Mouse (Mus musculus) lung, adult 18-20 months (tissue): Measurements from ENCODE around the gene Gm9821.

Experiments
- DNase-seq, 2 experiments: peaks; one replicate each; pipeline ENCODE4 v3.0.0; 2022; ENCODE audit warnings: mixed read lengths in 2 of 2

Gm9821 gene

DNA sequence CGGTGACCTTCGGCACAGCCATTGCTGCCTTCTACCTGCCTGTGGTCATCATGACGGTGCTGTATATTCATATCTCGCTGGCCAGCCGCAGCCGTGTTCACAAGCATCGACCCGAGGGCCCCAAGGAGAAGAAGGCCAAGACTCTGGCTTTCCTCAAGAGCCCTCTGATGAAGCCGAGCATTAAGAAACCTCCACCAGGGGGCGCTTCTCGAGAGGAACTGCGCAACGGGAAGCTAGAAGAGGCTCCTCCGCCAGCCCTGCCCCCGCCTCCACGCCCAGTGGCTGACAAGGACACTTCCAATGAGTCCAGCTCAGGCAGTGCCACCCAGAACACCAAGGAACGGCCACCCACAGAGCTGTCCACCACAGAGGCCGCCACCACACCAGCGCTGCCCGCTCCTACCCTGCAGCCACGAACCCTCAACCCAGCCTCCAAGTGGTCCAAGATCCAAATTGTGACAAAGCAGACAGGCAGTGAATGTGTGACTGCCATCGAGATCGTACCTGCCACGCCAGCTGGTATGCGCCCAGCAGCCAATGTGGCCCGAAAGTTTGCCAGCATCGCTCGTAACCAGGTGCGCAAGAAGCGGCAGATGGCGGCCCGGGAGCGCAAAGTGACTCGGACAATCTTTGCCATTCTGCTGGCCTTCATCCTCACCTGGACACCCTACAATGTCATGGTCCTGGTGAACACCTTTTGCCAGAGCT, 17.5 kb upstream of the Gm9821 start:
- peak; percentile 75 to 86 for DNase-seq

DNA sequence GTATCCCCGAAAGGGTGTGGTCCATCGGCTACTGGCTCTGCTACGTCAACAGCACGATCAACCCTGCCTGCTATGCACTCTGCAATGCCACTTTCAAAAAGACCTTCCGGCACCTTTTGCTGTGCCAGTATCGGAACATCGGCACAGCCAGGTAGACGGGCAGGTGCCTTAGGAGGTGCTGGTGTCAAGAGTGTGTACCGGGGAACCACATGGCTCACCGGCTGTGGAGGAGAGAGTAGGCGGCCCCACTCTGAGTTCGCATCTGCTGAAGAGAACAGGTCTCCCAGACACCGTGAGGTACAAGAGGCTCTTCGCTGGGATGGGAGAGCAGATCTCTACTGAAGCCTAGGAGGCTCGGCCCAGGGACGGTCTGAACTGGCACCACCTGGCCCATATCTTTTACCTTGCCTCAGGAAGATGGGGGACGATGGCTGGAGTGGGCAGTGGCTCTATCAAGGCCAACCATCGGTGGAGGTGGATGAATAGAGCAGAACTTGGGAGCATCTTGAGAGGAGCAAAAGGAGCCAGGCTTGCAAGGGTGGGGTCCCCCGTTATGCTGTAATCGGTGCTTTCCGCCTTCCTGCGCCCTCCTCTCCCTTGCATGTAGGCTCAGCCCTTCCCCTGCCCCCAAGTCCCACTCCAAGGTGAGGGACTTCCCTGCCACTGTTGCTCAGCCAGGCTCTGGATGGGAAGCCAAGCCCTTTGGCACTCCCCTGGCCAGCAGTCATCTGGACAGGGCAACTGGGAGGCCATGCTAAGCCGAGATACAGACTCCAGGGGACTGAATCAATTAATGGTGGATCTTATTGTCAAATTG, 16.8 kb upstream of the Gm9821 start:
- no peak for DNase-seq

DNA sequence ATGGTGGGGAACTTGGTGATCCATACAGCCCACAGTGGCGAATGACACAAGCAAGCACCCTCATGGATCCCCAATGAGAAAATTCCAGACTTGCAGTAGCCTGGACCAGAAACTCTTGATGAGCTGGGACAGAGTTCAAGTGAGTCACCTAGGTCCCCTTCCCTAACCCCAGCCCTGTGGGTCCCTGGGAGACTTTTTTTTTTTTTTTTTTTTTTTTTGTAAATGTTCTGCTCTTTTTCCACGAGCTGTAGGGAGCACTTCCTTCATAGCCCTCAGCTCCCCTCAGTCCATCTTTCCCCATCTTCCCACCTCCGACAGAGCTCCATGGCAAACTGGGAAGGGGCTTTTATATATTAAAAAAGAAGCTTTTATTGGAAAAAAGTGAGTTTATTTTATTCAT, 16.0 kb upstream of the Gm9821 start:
- no peak for DNase-seq

DNA sequence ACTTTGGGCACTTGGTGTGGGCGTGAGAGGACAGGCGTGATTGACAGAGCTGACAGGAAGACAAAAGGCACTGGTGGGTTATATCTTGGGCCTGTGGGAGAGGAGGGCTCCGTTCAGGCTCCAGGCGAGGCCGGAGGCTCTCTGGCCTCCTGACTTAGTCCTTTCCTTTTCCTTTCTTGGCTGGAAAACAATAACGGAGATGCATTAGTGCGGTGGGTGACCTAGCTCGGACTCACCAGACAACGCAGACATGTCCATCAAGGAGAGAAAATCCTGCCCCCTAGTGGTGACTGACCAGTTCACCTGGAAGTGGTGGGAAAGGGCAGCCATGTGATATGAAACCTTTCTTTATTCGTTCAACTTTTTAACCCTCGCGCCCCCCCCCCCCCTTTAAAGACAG, 15.6 kb upstream of the Gm9821 start:
- DNase-seq: peak in 1 of 2 experiments; percentile 71

DNA sequence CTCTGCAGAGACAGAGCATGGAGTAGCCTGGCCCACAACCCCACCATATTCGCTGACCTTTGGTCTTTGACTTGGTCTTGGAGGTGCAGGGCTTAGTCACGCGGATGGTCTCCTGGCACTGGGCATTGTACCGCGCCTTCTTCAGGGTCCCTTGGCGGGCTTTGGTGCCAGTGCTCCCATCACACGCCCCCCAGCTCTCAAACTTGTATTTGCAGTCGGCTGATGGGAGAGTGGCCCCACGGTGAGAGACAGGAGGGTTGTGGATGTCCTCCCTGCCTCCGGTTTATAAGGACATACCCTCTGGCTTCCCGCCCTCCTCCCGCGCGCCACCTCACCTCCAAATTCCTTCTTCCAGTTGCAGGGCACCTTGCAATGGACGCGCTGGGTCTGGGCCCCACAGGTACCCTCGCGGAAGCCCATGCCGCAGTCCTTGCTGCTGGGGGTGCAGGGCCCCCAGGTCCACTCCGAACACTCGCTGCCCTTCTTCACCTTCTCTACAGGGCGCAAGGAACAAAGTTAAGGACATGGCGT, 14.7 kb upstream of the Gm9821 start:
- no peak for DNase-seq

DNA sequence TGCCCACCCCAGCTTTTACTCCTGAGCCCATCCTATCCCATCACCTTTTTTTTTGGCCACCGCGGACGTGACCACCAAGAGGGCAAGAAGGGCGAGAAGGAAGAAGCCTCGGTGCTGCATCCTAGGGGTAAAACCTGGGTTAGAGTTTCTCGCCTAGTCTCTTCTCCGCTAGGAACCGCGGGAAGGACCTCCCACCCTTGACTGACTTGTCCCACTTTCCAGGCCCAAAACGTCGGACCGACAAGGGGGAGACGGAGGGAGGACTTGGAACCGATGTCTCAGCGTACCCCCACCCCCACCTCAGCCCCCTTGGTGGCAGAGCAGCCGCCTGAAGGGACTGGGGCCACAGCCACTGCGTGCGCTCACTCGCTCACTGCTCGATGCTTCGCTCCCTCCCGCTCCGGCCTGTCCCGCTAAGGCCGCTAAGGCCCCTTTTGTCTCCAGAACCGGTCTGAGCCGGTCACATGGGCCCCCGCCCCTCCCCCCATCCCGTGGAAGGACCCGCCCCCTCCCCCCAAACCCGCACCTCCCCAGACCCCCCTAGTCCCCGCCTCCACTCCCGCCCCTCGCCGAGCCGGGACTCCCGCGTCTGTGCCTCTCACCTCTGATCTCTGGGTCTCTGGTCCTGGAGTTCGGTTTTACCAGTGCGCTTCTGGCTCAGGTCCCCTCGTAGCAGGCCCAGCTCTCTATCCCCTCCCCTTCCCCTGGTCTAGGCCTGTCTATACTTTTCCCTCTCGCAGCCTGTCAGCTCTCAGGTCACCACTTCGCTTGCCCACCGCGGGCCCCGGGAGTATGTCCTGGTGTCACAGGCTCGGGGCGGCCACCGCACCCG, 14.0 kb upstream of the Gm9821 start:
- no peak for DNase-seq

DNA sequence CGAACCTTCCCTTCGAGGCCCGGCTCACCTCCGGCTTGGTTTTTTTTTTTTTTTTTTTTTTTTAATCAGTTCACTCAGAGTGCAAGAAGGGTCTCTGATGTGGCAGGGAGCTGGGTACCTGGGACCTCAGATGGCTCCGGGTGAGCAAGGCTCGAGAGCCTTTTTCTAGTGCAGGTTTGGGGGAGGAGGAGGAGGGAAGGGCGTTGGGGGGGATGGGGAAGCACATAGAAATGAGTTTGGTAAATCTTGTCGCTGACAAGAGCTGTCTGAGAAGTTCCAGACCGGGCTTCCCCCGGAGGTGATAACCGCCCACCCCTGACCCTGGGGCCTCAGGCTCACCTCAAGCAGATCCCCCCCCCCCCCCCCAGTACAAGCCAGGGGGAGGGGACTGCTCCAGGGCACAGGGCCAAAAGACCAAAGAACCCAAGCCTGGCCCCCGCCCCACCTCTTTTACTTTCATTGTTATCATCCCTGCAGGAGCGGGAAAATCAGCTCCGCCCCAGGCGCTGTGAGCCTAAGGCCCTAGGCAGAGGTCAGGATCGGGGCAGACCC, 13.3 kb upstream of the Gm9821 start, which contains the start of gene Mdk:
TSS of gene Mdk (minus strand) at position 138 of the 552 bp plus-strand sequence.
- DNase-seq: no peak

DNA sequence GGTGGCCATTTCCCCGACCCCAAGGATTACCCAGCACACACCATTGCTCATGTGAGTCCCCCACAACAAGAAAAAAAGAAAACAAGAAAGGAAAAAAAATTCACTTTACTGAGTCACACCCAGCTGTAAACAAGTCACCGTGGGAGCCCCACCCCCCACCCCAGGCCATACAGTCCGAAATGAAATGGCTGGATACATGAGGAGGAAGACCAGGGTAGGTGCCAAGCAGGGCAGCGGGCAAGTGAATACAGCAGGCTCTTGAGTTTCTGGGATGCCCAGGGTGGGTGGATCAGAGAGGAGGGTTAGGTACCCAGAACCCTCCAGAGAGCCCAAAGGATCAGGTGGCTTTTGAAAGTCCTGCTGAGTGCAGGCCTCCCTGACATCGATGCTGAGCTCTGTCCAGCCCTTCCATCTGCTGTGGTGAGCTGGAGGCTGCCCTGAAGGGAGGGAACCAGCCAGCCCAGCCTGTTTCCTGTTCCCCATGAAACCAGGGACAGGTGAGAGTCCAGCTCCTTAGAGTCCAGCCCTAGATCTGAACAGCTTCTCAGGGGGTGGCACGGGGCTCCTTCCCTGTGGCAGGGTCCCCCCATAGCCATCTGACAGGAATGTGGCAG, 12.7 kb upstream of the Gm9821 start:
- no peak for DNase-seq

DNA sequence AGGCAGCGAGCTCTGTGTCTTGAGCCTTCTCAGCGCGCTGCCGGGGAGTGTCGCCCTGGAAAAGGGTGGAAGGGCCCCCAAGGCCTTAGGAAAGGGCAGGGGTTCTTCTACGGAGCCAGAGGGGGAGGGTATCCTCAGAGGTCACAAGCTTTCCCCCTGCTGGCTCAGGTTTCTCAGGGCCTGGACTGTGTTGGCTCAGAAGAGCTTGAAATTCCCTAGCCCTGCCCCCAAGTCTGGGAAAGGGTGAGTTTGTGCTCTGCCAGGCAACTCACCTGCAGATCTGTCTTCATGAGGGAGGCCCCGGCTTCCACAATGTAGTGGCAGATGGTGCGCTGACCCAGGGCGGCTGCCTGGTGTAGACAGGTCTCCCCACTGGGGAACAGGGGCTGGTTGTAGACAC, 12.0 kb upstream of the Gm9821 start:
- no peak for DNase-seq

DNA sequence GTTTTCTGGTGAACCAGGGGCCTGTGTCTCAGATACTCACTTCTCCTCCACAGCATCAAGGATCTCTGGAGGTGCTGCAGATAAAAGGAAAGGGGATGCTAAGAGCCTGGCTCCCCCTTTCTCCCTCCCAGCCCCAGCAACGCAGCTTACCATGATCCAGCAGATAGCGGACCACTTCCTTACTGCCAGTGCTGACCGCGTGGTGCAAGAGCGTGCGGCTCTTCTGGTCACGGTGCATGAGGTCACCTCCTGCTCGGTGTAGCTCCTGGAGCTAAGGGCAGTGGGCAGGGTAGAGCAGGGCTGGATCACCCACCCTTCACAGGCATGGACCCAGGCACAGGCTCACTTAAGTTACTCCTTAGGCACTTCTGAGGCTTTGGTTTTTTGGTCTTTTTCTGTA, 11.5 kb upstream of the Gm9821 start:
- DNase-seq: no peak

DNA sequence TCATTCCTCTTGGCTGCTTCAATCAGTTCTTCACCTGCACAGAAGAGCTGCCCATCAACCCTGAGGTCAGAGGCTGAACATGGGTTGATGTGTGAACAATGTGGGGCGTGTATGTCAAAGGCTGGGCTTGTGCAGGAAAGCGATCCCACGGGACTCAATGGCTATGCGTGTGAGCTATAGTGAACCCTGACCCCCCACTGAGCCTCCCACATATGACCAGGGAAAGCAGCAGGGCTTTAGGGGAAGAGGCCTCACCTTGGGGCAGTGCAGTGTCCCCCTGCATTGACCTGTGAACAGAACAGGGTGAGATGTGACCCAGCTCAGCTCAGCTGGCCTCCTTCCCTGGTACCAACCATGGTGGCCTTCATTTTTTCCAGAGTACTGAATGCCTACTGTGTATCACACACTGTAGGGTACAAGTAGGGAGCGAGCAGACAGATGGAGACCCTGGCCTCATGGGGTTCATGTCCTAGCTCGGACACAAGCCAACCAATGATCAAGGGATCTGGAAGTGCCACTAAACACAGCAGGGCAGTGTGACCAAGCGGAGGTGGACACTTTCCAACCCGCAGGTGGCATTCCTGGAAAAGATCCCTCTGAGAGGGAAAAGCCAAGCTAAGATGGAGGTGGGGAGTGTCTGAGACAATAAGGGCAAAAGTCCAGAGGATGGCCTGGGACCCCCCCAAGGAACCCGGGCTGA, 10.5 kb upstream of the Gm9821 start:
- DNase-seq: no peak

DNA sequence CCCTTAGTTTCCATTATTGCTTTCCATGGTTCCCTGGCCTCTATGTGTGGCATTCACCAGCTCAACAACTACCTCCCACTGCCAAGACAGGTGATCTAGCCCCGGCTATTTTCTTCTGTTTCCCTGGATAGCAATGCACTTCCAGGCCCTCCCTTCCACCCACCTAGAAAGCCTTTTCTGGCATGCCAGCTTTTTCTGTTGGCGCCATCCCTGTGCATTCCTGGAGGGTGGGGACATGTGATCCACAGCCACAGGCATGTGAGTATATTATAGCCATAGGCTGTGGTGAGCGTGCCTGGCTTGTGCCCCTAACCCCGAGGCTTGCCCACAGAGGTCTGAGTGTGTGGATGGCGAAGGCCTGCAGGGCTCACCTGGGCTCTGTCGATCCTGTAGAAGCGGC, 9.3 kb upstream of the Gm9821 start:
- DNase-seq: no peak

DNA sequence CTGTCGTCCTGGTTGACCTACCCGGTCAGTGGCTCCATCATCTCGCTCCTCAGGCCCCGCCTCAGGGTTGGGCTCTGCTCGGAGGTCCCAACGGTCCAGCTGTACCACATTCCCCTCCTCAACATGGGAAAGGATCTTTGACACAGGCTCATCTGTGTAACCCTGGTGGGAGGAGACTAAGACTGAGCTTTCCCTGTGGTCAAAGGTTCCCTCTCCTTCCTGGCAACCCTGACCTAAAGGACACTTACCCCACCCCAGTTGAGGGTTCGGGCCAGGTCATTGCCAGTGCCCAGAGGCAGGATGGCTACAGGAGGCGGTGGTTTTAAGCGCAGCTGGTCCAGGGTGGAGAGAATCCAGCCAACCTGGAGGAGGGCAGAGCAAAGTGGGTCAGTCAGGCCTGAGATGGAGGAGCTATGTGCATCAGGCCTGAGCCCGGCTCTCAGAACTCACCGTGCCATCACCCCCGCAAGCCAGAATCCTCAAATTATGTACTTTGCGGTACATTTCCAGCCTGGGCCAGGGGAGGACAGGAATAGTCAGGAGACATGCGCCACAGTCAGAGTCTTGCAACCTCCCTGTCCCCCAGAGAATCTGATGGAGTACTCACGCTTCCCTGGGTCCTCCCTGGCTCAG, 6.1 kb upstream of the Gm9821 start:
- no peak for DNase-seq

DNA sequence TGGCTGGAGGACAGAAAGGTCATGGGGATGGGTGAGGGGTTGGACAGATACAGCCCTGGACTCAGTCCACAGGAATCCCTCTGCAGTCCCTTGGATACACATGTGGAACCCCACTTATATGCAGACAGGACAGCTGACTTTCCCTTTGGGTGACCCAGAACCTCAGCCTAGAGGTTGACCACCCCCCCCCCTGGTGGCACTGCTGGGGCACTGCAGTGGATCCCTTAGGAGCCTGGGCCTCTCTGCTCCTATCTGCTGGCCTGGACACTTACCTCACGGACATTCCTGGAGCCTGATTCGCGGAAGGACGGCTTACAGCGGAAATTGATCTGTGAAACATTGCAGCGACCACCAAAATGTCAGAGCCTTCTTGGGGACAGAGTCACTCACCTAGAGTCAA, 3.1 kb upstream of the Gm9821 start:
- DNase-seq: no peak

DNA sequence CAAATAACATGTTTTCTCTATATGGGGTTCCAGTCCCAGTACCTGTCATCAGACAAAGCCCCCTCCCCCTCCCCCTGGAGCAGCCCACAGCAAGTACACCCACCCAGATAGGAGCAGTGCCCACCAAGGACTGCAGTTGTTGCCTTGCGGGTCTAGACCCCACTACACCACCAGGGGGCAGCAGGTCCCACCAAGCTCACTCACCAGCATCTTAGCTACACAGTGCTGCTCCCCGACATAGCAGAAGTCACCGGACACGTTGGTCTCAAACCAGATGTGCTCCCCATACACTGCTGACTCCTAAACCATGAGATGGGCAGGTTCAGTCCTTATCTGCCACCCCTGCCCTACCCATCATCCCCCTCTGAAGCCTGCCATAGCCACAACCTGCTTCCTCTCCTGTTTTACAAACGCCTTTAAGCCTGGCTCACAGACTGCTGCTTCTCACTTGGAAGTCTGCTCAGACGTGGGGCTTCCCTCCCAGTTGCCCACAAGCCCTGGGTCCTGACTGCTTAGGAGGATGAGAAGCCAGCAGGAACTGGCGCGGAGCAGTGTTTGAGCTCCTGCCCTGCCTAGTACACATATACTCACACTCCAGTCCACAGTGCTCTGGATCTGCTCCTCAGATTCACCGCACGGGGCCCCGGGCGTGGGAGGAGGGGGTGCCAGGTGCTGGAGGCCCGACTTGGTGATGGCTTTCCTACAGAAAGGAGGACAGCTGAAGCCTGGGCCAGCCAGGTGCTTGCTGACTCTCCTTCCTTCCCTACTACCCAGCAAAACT, 1.1 kb upstream of the Gm9821 start:
- DNase-seq: peak; percentile 72 to 79

DNA sequence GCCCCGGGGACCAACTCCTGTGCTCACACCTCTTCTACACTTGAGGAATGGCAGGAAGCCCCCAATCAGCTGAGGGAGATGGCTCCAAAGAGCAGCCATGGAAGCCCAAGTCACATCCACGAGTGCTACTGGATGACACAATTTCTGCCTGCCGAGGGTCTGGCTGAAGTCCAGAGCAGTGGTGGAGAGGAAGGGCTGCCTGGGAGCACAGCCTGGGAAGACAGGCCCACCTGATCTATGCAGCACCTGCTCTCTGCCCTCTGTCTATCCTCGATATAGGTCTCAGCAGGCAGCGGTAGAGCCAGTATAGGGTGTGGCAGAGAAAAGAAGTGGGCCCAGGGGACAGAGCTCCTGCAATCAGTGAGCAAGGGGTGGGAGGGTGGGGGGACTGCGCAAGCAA, 1.3 kb downstream of the Gm9821 start:
- peak; percentile 51 to 54 for DNase-seq

DNA sequence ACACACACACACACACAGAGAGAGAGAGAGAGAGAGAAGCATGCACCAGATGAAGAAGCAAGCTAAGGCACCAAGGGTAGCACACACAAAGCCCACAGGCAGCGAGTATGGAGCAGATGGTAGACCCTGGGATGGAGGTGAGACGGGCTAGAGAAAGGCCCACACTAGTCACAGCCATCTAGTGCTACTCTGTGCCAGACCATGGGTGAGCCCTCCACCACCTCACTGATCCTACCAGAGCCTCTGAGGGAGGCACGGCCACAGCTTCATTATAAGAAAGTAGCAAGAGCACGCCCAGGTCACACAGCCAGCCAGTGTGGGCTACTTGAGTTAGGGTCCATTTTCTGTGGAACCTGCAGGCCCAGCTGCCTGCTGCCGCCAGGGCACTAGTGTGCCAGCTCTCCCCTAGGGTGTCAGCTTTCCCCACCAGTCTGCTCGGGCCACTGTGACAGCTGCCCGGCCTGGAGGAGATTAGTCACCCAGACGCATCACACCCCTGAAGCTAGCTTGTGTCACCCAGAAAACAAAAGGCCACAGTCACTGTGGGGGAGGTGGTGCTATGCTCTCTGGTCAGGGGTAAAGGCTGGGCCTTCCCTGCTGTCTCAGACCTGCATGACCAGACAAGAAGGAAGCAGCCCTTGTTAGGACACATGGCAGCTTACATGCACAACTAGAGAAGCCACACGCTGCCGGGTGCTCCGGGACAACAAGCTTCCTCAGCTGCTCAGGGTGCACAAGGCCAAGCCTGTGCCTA, 2.1 kb downstream of the Gm9821 start:
- DNase-seq: peak; percentile 60 to 70

DNA sequence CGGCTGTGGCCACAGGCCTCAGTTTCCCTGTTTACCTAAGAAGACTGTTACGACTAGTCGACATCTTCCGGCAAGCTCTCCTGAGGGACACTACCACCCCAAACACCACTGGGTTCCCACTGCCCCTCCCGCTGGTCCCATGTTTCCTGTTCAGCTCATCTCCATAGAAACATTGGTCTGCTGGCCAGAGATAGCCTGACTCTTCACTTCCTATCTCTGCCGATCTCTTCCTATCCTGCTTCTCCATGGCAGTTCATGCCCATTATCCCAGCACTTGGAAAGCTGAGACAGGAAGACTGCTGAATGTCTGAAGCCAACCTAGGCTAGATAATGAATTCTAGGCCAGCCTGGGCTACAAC, 2.6 kb downstream of the Gm9821 start:
- peak; percentile 63 to 75 for DNase-seq

DNA sequence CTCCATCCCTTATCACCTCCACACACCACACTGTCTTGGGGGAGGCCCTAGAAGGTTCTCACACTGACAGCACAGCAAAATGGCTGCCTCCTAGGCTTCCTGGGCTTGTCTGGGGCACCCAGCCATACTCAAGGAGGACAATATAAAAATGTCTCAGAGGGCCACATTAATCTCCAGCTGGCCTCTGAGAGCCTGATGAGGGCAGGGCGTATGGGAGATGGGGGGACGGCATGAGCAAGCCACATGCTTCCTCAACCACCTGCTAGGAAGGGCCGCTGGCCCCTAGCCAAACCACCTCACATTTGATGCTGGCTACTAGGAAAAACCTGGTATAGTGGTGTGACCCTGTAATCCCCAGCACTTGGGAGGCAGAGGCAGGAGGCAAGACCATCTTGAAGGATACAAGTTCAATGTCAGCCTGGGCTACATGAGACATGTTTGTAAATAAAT, 3.3 kb downstream of the Gm9821 start:
- no peak for DNase-seq
